Comparison of ENCODE assay signal across 8 mouse cellular contexts in the genomic region with DNA sequence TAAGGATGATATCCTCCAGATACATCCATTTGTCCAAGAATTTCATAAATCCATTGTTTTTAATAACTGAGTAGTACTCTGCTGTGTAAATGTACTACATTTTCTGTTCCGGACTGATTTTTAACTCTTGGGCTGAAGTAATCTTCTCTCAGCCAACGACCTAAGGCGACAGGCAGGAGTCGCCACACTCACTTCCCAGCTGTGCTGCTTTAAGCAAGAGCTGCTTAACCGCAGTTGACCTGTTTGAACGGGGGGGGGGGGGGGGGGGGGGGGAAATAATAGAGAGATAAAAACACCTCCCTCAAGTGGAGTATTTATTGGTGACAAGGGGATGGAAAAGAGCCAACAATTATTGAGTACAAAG. TPM values are rescaled to one million over a fixed set of nuclear protein-coding genes. Genes with fewer than 3 reads are reported as not detected.
A peak's percentile ranks its signal among the peaks of the same experiment; 100 is the strongest.
DNase-seq lines count a peak whose midpoint lies in the region; ATAC-seq lines count a peak whose summit lies in the region.

No protein-coding gene starts in this region.

- H3K36me3 ChIP-seq in neural tube, embryonic 11.5 days (ENCODE audit: control insufficient read depth, insufficient read depth, low read length) = no peaks in the 10 kb centered on the region
- no peaks in the 10 kb centered on the region for H3K36me3 ChIP-seq in hindbrain, embryonic 10.5 days

- no peaks in the 10 kb centered on the region; the same call in 1 of the 2 replicates for H3K4me1 ChIP-seq in neural tube, embryonic 11.5 days (ENCODE audit: control insufficient read depth, insufficient read depth, low read length)
- H3K4me1 ChIP-seq in hindbrain, embryonic 10.5 days (replicated peaks) = peaks cover 20% of the 10 kb centered on the region

- no peak for DNase-seq in neural tube, embryonic 11.5 days (ENCODE audit: low spot score)
- no peak for DNase-seq in neural tube, embryonic 10.5 days (ENCODE audit: extremely low spot score, low spot score)
- no peak for DNase-seq in hindbrain, embryonic 10.5 days (ENCODE audit: low spot score)
- peak; percentile 18 for DNase-seq in lung, postnatal 25 days (ENCODE audit: low spot score)
- no peak for DNase-seq in thymus, postnatal 25 days
- DNase-seq in layer of hippocampus, adult 9-10 months (ENCODE audit: low spot score) = no peak
- no peak for DNase-seq in urinary bladder, postnatal 4 days (ENCODE audit: low spot score in 2 of 2)

- H3K4me2 ChIP-seq in neural tube, embryonic 11.5 days (ENCODE audit: low read depth) = peak overlapping the region; percentile 62

- no peaks in the 10 kb centered on the region for H3K27me3 ChIP-seq in neural tube, embryonic 11.5 days (ENCODE audit: control insufficient read depth, insufficient read depth, low read length)
- peaks cover 11% of the 10 kb centered on the region; the same call in 1 of the 2 replicates for H3K27me3 ChIP-seq in hindbrain, embryonic 10.5 days (ENCODE audit: insufficient read depth, poor library complexity, severe bottlenecking)

- 18% methylated on average over 6 of the region's 6 CpGs for WGBS in neural tube, embryonic 11.5 days
- 14% methylated on average over 6 of the region's 6 CpGs for WGBS in hindbrain, embryonic 10.5 days

- H3K4me3 ChIP-seq in neural tube, embryonic 11.5 days (ENCODE audit: low read depth, low read length) = peak overlapping the region; percentile 35
- H3K4me3 ChIP-seq in hindbrain, embryonic 10.5 days = peak overlapping the region; percentile 56

- H3K9ac ChIP-seq in neural tube, embryonic 11.5 days (ENCODE audit: low read length) = no peak overlapping the region

- H3K9me3 ChIP-seq in neural tube, embryonic 11.5 days (ENCODE audit: control insufficient read depth, low read length) = no peaks in the 10 kb centered on the region
- no peaks in the 10 kb centered on the region for H3K9me3 ChIP-seq in hindbrain, embryonic 10.5 days

- ATAC-seq in neural tube, embryonic 11.5 days (ENCODE audit: insufficient read depth, low FRiP score, low TSS enrichment) = no peak
- no peak for ATAC-seq in frontal cortex, adult (ENCODE audit: low TSS enrichment)

- no peak overlapping the region for H3K27ac ChIP-seq in neural tube, embryonic 11.5 days (ENCODE audit: low read depth, low read length)
- peak overlapping the region; percentile 83 for H3K27ac ChIP-seq in hindbrain, embryonic 10.5 days

RNA-seq across cellular contexts. Expression of a gene that starts 13.0 kb away (rescaled TPM):
- polyA plus RNA-seq in neural tube, embryonic 11.5 days (2014; fragmentation: Nextera tagmentation; extraction: Ambion mirVana) = 228 and 238 TPM in 2 replicates
- 188 and 221 TPM in 2 replicates for polyA plus RNA-seq in hindbrain, embryonic 10.5 days (2016; fragmentation: Nextera tagmentation; extraction: Ambion mirVana)
